19 mouse cellular contexts compared by ENCODE assay signal in genomic region chr19:14453486-14453885, GRCm38 (mm10).
DNase-seq lines count a peak whose midpoint lies in the region; ATAC-seq lines count a peak whose summit lies in the region.
"Had no signal": no experiment of that assay in that cellular context is flagged by ENCODE, and none has a peak within 500 bp of the region (broad histone marks: within the 10 kb centered on the region; RNA-seq: fewer than 3 reads in every experiment).

No protein-coding gene starts in this region.

- ATAC-seq in forebrain, embryonic 14.5 days = no peak
- ATAC-seq in forebrain, embryonic 11.5 days (replicated peaks; ENCODE audit: low FRiP score) = no peak
- no peak for ATAC-seq in neural tube, embryonic 13.5 days (ENCODE audit: low read depth)
- ATAC-seq: forebrain, embryonic 15.5 days; intestine, postnatal 0 days; Patski had no signal

- peaks cover 3% of the 10 kb centered on the region for H3K4me1 ChIP-seq in forebrain, embryonic 14.5 days (ENCODE audit: control insufficient read depth, insufficient read depth, low read length)
- H3K4me1 ChIP-seq in forebrain, embryonic 11.5 days (replicated peaks; ENCODE audit: control insufficient read depth, insufficient read depth, low read length) = peaks cover 2% of the 10 kb centered on the region; the same call in 1 of the 2 replicates
- H3K4me1 ChIP-seq in neural tube, embryonic 13.5 days (replicated peaks) = peaks cover 7% of the 10 kb centered on the region
- H3K4me1 ChIP-seq: heart, embryonic 15.5 days; hindbrain, embryonic 15.5 days; liver, embryonic 15.5 days had no signal

- H3K27me3 ChIP-seq in forebrain, embryonic 14.5 days (replicated peaks; ENCODE audit: control insufficient read depth, insufficient read depth, low read length) = no peaks in the 10 kb centered on the region
- H3K27me3 ChIP-seq in forebrain, embryonic 11.5 days (ENCODE audit: control insufficient read depth, insufficient read depth, low read length) = no peaks in the 10 kb centered on the region
- no peaks in the 10 kb centered on the region for H3K27me3 ChIP-seq in neural tube, embryonic 13.5 days
- H3K27me3 ChIP-seq: forebrain, embryonic 15.5 days; heart, embryonic 15.5 days; hindbrain, embryonic 15.5 days; liver, embryonic 15.5 days; midbrain, embryonic 12.5 days; Patski had no signal

- H3K36me3 ChIP-seq in forebrain, embryonic 14.5 days (ENCODE audit: control insufficient read depth, insufficient read depth, low read length) = peaks cover 49% of the 10 kb centered on the region
- H3K36me3 ChIP-seq in forebrain, embryonic 11.5 days (ENCODE audit: control insufficient read depth, insufficient read depth, low read length) = peaks cover 9% of the 10 kb centered on the region; the same call in 1 of the 2 replicates
- H3K36me3 ChIP-seq in neural tube, embryonic 13.5 days = peaks cover 70% of the 10 kb centered on the region

- no peaks in the 10 kb centered on the region for H3K9me3 ChIP-seq in forebrain, embryonic 14.5 days (replicated peaks; ENCODE audit: control insufficient read depth, low read length)
- no peaks in the 10 kb centered on the region for H3K9me3 ChIP-seq in forebrain, embryonic 11.5 days (ENCODE audit: control insufficient read depth, low read length)
- no peaks in the 10 kb centered on the region for H3K9me3 ChIP-seq in neural tube, embryonic 13.5 days
- H3K9me3 ChIP-seq: forebrain, embryonic 15.5 days; heart, embryonic 15.5 days; hindbrain, embryonic 15.5 days; liver, embryonic 15.5 days; midbrain, embryonic 12.5 days had no signal

- peak; percentile 12 for DNase-seq in forebrain, embryonic 14.5 days (ENCODE audit: low spot score)
- no peak for DNase-seq in forebrain, embryonic 11.5 days (ENCODE audit: low spot score)
- no peak for DNase-seq in neural tube, embryonic 10.5 days (ENCODE audit: extremely low spot score, low spot score)
- DNase-seq in cerebellum, adult 9-11 months = peak; percentile 54
- no peak for DNase-seq in kidney, postnatal 36 days
- DNase-seq in thymus, postnatal 25 days = no peak
- no peak for DNase-seq in kidney, postnatal 10 days
- DNase-seq: adrenal gland, postnatal 14 days; gastrocnemius, postnatal 25 days; right cerebral cortex, postnatal 25 days had no signal

- H3K9ac ChIP-seq in forebrain, embryonic 14.5 days (ENCODE audit: low read length) = no peak overlapping the region
- no peak overlapping the region for H3K9ac ChIP-seq in forebrain, embryonic 11.5 days (ENCODE audit: low read length)
- no peak overlapping the region for H3K9ac ChIP-seq in neural tube, embryonic 13.5 days
- H3K9ac ChIP-seq: forebrain, embryonic 15.5 days; heart, embryonic 15.5 days; hindbrain, embryonic 15.5 days; liver, embryonic 15.5 days; midbrain, embryonic 12.5 days had no signal

- H3K4me3 ChIP-seq in forebrain, embryonic 14.5 days (ENCODE audit: low read depth, low read length) = no peak overlapping the region
- H3K4me3 ChIP-seq in forebrain, embryonic 11.5 days (ENCODE audit: low read depth, low read length) = no peak overlapping the region
- no peak overlapping the region for H3K4me3 ChIP-seq in neural tube, embryonic 13.5 days
- H3K4me3 ChIP-seq: erythroblast, embryonic 14.5 days; forebrain, embryonic 15.5 days; heart, embryonic 15.5 days; hindbrain, embryonic 15.5 days; liver, embryonic 15.5 days; midbrain, embryonic 12.5 days had no signal

- H3K4me2 ChIP-seq in forebrain, embryonic 14.5 days (ENCODE audit: low read length) = no peak overlapping the region
- H3K4me2 ChIP-seq in forebrain, embryonic 11.5 days (ENCODE audit: low read depth, low read length, severe bottlenecking) = no peak overlapping the region
- no peak overlapping the region for H3K4me2 ChIP-seq in neural tube, embryonic 13.5 days
- H3K4me2 ChIP-seq: forebrain, embryonic 15.5 days; heart, embryonic 15.5 days; hindbrain, embryonic 15.5 days; liver, embryonic 15.5 days; midbrain, embryonic 12.5 days had no signal

- no peak overlapping the region for H3K27ac ChIP-seq in forebrain, embryonic 14.5 days (ENCODE audit: low read depth, low read length)
- no peak overlapping the region for H3K27ac ChIP-seq in forebrain, embryonic 11.5 days (ENCODE audit: low read depth, low read length)
- H3K27ac ChIP-seq in neural tube, embryonic 13.5 days (replicated peaks) = peak overlapping the region; percentile 42; the same call in 1 of the 2 replicates
- H3K27ac ChIP-seq: forebrain, embryonic 15.5 days; heart, embryonic 15.5 days; hindbrain, embryonic 15.5 days; liver, embryonic 15.5 days; midbrain, embryonic 12.5 days had no signal

- WGBS in forebrain, embryonic 14.5 days = 81% methylated on average over 10 of the region's 10 CpGs
- WGBS in forebrain, embryonic 11.5 days = 93% methylated on average over 10 of the region's 10 CpGs
- WGBS in neural tube, embryonic 13.5 days = 65% methylated on average over 10 of the region's 10 CpGs

Comparison
In these comparisons a context has a peak if more than half of its experiments do, and no peak if none do; other contexts are left out.
1. DNase-seq: peak in forebrain, embryonic 14.5 days (single experiment) and cerebellum, adult 9-11 months (single experiment); none in forebrain, embryonic 11.5 days (single experiment), neural tube, embryonic 10.5 days (single experiment), kidney, postnatal 36 days (0 of 2), thymus, postnatal 25 days (single experiment) and kidney, postnatal 10 days (single experiment).